Mouse (Mus musculus) gonadal fat pad, adult 2 months (tissue): ENCODE data around the gene Mboat2. TPM values are rescaled to one million over a fixed set of nuclear protein-coding genes. Genes with fewer than 3 reads are reported as not detected.

Experiments used
- DNase-seq: peaks from one replicate; pipeline ENCODE4 v3.0.0-alpha.2; 2012; ENCODE audit warnings: low read depth
- polyA plus RNA-seq: library from polyadenylated mRNA; depleted of rRNA; stranded (reverse); fragments of >200 nt; gene quantifications from 2 replicates; pipeline ENCODE4 v1.2.3, GENCODE M21; 2012

Gene Mboat2
- polyA plus RNA-seq, 1 experiment: 22.6 TPM

DNA sequence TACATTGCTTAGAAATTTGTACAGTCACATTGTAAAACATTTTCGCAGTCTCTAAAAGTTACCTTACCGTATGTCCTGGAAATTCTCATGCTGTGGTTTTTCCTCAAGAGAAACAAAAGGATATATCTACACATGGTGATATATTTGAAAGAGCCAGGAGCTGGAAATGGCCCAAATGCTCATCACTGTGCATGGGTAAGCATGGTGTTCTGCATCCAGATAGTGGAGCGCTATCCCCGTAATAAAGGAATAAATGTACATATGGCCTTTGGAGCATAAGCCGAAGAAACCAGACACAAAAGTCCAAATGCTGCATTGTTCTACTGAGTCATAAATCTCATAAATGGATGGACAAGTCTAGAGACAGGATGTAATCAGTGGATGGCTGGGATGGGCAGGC, 72.1 kb downstream of the Mboat2 start:
- DNase-seq: no peak

DNA sequence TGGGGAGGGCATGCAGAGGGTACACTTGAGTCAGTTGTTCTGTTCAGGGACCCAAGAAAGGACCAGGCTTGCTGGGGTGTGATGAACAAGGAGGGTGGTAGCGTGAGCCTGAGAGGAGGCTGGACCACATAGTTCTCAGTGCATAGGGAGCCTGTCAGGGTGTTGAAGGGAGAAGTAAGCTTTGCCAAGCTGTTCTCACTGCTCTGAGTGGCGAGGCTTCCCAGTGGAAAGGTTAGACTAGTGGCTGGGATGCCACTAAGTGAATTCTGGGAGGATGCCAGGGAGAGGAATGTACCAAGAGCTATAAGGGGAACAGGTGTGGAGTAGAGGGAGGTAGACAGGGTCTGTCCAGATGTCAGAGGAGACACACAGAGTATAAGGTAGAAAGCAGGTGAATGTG, 77.2 kb downstream of the Mboat2 start:
- no peak for DNase-seq

DNA sequence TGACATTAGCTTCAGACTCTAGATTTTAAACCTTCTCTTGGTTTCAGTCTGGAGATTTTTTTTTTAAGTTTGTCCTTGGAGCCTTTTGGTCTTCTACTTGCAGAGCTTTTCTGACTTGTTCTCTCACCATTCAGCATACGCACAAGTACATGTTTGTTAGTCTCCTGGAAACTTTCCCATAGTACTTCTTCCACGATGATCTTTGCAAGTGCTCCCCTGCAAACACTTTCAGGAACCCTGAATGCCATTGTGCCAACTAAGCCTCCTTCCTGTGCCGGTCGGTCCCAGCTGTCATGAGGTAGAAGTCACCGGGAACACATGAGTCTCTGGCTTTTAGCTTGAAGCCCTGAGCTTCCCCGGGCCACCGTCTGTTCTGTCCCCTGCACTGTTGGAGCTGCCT, 79.0 kb downstream of the Mboat2 start:
- no peak for DNase-seq

DNA sequence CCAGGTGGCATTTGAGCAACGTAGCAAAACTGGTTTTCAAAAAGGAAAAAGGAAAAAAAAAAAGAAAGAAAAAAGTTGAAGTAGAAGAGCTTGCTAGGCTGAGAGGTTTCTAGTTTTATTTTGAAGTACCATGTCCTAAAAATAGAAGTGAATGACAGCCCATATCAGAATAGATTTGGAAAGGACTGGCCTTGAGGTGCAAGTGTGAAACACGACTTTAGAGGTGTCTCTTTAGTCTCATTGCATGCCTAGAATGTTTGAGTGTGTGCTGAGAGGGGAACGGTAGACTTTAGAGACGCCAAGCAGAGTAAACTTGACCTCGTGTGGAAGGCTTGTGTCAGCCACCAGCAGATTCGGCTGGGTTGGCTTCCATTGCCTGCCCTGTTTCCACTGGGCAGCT, 81.5 kb downstream of the Mboat2 start:
- no peak for DNase-seq

DNA sequence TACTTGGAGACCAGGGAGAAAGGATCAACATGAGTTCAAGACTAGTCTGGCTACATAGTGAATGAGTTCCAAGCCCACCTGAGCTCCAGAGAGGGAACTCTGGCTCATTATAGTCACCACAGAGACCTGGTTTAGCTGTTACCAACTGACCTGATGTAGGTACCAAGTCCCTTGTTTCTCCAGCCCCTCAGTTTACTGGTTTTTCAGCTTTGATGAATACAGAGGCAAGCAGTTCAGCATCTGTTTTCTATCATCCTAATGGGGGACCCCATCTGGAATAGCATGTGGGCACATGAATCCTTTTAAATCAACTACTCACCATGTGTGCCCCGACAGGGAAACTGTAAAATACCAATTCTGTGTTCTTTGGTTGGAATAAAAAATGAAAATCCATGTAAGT, 82.2 kb downstream of the Mboat2 start:
- DNase-seq: no peak

DNA sequence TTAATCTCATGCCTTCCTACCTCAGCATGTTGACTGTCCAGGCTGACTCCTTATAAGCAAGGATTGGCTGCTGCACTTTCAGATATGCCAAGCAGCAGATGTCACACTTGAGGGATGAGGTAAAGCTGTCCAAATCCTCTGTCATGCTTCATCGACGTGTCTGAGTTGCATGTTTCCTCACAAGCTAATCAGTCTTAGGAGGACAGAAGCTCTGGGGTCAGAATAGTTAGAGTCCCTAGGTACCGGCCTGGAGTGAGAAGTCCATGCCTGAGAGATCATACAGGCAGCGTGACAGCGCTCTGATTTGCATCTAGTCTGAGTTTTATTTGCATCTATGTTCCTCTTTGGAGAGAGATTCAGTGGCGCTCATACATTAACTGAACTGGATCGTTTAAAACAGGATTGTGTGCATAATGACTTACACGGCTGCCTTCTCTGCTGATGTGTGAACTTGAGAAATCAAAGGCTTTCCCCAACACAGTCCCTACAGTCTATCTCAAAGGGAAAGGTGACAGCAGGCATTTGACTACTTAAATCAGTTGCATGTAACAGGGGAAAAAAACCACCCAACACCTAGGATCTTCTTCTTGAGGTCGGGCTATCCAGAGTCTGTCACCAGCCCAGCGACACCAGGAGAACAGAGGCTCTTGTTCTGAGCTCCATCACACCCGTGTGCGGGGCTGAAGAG, 88.0 kb downstream of the Mboat2 start:
- DNase-seq: no peak

GRCm38 (mm10) chr12:24920861-24921260, 90.2 kb downstream of the Mboat2 start:
- DNase-seq: no peak

GRCm38 (mm10) chr12:24924003-24924402, 93.3 kb downstream of the Mboat2 start:
- DNase-seq: no peak

- DNase-seq: no peak
These were observed 94.6 kb downstream of the Mboat2 start for GRCm38 (mm10) chr12:24925276-24925675.

DNA sequence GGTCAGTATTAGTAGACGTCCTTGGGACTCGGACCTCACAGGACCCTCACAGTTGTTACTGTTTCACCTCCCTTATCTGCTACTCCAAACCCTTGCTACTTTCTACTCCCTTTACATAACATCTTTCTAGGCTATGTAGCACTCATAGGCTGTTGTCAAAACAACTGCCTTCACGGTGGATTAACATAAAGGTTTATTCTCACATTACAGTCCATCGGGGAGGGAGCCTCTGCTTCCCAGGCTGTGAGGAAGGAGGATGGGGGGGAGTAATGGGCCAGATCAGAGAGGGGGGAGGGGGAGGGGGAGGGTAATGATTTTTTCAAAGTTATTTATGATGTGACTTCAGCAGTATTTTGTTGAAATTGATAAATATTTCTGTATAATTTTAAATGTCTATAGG, 95.0 kb downstream of the Mboat2 start:
- DNase-seq: no peak

DNA sequence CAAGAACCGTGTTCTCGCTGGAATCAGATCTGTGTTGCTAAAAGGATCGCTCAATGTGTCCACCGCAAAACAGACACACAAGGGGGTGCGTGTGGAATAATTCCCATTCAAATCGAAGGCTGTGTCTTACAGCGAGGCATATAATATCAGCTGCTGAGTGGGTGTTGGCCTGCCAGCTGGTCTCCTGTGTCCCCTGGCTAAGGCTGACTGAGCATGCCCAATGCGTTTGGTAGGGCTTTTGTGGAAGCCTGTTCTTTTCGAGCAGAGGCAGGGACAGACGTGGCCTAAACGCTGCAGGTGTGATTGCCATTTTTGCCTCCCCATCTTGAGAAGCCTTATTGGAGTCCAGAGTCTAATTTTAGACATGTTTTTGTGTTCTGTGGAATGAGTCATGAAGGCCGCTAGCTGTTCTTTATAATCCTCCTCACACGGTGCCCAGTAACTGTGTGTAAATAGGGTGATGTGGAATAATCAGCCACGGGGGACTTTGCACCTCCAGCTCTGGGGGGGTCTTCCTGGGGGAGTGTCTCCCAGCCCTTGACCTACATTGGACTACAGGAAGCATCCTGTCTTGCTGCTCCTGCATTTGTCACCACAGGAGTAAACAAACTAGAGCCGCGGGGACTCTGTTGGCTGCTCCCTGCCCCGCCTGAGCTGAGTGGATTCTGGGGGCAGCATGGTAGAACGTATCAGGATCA, 97.5 kb downstream of the Mboat2 start:
- no peak for DNase-seq

GRCm38 (mm10) chr12:24929043-24929442, 98.4 kb downstream of the Mboat2 start:
- DNase-seq: no peak

- no peak for DNase-seq
These were observed 100.1 kb downstream of the Mboat2 start for GRCm38 (mm10) chr12:24930760-24931159.

GRCm38 (mm10) chr12:24932120-24932519, 101.4 kb downstream of the Mboat2 start:
- no peak for DNase-seq

- no peak for DNase-seq
These were observed 102.6 kb downstream of the Mboat2 start for GRCm38 (mm10) chr12:24933206-24933775.

DNA sequence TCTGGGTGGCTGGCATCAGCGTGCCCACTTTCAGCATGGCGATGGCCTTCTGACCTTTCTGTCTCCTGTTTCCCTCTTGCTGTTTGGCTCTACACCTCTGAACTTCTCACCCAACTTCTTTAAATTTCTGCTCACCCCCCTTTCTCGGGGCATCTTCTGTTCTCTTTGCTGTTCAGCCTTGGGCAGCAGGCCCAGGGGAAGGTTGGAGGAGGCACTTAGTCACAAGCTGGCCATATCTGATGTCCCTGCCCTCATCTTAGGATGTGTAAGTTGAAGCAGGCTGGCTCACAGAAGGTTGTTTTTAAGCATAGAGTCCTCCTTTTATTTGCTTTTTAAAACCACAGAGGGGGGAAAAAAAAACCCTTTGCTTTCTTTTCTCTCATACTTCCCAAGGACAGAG, 103.3 kb downstream of the Mboat2 start:
- no peak for DNase-seq

- DNase-seq: no peak
These were observed 105.6 kb downstream of the Mboat2 start for GRCm38 (mm10) chr12:24936281-24936680.

DNA sequence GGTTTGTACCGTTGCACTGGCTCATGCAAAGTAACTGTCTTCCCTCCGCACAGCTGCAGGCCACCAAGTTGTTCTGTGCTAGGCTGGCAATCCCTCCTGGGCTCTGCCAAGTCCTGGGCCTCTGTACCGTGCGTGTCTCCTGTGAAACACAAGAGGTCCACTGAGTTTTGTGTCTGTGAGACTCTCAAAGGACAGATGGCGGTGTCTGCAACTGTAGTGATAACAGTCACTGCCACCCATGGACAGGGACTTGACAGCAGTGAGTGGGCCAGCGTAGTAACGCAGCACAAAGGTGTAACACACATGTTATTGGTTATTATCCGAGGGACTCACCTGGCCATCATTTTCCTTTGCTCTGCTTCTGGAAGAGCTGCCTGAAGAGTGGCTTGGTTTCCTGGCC, 108.7 kb downstream of the Mboat2 start:
- DNase-seq: no peak

GRCm38 (mm10) chr12:24942619-24943287, 112.1 kb downstream of the Mboat2 start:
- DNase-seq: no peak

DNA sequence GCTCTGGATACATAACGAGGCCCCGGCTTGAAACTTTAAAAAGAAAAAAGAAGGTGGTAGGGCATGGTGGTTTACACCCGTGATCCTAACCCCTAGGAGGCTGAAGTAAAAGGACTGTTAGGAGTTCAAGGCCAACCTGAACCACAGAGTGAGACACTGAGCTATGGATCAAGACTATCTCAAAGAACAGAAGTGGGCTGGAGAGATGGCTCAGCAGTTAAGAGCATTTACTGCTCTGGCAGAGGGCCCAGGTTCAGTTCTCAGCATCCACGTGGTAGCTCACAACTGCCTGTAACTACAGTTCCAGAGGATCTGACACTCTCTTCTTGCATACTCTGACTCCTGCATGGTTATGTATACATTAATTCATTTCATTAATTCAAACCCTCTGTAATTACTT, 112.7 kb downstream of the Mboat2 start:
- DNase-seq: no peak

GRCm38 (mm10) chr12:24944597-24944996, 113.9 kb downstream of the Mboat2 start:
- DNase-seq: no peak

DNA sequence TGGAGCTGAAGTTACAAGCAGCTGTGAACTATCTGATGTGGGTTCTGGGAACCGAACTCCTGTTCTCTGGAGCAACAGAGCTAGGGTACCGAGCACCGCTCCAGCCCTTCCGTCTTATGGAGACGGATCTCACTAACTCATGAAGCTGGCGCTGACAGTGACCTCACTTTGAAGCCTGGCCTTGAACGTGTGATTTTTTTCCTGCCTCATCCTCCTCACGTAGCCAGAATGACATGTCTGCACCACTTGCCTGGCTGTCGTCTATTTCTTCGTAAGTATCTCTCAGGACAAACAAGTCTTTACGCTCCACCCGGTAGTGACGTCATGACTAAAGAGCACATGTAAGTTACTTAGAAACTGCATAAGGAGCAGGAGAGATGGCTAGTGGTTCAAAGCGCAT, 116.4 kb downstream of the Mboat2 start:
- DNase-seq: no peak

DNA sequence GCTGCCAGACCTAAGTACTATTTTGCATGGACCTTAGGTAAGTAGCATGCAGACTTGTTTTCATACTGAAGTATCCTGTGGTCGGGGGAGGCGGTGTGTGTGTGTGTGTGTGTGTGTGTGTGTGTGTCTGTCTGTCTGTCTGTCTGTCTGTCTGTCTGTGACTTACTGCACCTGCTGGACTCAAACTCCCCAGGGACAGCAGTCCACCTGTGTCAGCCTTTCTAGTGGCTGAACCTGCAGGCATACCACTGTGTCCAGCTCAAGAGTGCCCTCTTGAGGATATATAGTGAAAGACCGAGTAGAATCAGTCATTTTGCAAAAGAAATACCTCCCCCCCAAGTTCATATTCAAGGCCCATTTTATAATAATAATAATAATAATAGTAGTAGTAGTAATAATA, 117.7 kb downstream of the Mboat2 start:
- DNase-seq: no peak
